ENCODE assay signal across 10 mouse cellular contexts in genomic region chr2:129893231-129893630, GRCm38 (mm10).
DNase-seq lines count a peak whose midpoint lies in the region; ATAC-seq and TF ChIP-seq lines count a peak whose summit lies in the region.
"Had no signal": no experiment of that assay in that cellular context is flagged by ENCODE, and none has a peak within 500 bp of the region (broad histone marks: within the 10 kb centered on the region; RNA-seq: fewer than 3 reads in every experiment).

No protein-coding gene starts in this region.

- TF ChIP-seq POLR2A in brain, embryonic 14.5 days (IDR thresholded peaks at IDR 0.05; ENCODE audit: borderline replicate concordance, extremely low read depth, insufficient read depth, insufficient read length, poor library complexity, severe bottlenecking): no peak

- no peaks in the 10 kb centered on the region for H3K9me3 ChIP-seq in kidney, embryonic 16.5 days (ENCODE audit: low read length)
- 0 out of 2 replicates have a peak, but pooled peaks cover 3% of the 10 kb centered on the region for H3K9me3 ChIP-seq in lung, postnatal 0 days (ENCODE audit: low read length)
- H3K9me3 ChIP-seq: midbrain, embryonic 12.5 days had no signal

- no peaks in the 10 kb centered on the region for H3K27me3 ChIP-seq in kidney, embryonic 16.5 days (ENCODE audit: insufficient read depth, low read length)
- H3K27me3 ChIP-seq in lung, postnatal 0 days (replicated peaks; ENCODE audit: insufficient read depth, low read length): no peaks in the 10 kb centered on the region
- H3K27me3 ChIP-seq: midbrain, embryonic 12.5 days had no signal

- peak; percentile 10 for DNase-seq in adrenal gland, adult 2 months
- DNase-seq in adrenal gland, adult 18-20 months (ENCODE audit: low spot score in 2 of 2): no peak
- peak; percentile 9 for DNase-seq in kidney, postnatal 14 days
- DNase-seq in brain, embryonic 14.5 days (ENCODE audit: low read depth): peak; percentile 59
- DNase-seq in lung, postnatal 0 days (ENCODE audit: low spot score): peak; percentile 47
- DNase-seq in urinary bladder, postnatal 14 days (ENCODE audit: low spot score): no peak
- DNase-seq in embryo, embryonic 10 days (ENCODE audit: low spot score): no peak

- no peak for ATAC-seq in kidney, embryonic 16.5 days (ENCODE audit: low FRiP score, low TSS enrichment)
- no peak for ATAC-seq in lung, postnatal 0 days

- H3K4me2 ChIP-seq in kidney, embryonic 16.5 days (replicated peaks; ENCODE audit: low read depth, low read length): no peak overlapping the region
- H3K4me2 ChIP-seq in lung, postnatal 0 days (replicated peaks; ENCODE audit: low read depth, low read length): no peak overlapping the region
- H3K4me2 ChIP-seq: midbrain, embryonic 12.5 days had no signal

- TF ChIP-seq EP300 in lung, postnatal 0 days (IDR thresholded peaks at IDR 0.05): no peak

- no peaks in the 10 kb centered on the region for H3K4me1 ChIP-seq in kidney, embryonic 16.5 days (ENCODE audit: insufficient read depth, low read length)
- H3K4me1 ChIP-seq in lung, postnatal 0 days (ENCODE audit: insufficient read depth, low read depth, low read length): no peaks in the 10 kb centered on the region
- H3K4me1 ChIP-seq: midbrain, embryonic 12.5 days had no signal

- no peak overlapping the region for H3K4me3 ChIP-seq in kidney, embryonic 16.5 days (ENCODE audit: low read length)
- no peak overlapping the region for H3K4me3 ChIP-seq in lung, postnatal 0 days (ENCODE audit: low read depth, low read length)
- H3K4me3 ChIP-seq: erythroblast, embryonic 14.5 days; midbrain, embryonic 12.5 days had no signal

- 62% methylated on average over 7 of the region's 7 CpGs for WGBS in kidney, embryonic 16.5 days
- WGBS in lung, postnatal 0 days: 55% methylated on average over 7 of the region's 7 CpGs

- no peaks in the 10 kb centered on the region for H3K36me3 ChIP-seq in kidney, embryonic 16.5 days (ENCODE audit: insufficient read depth, low read length)
- no peaks in the 10 kb centered on the region for H3K36me3 ChIP-seq in lung, postnatal 0 days (ENCODE audit: insufficient read depth, low read length)
- H3K36me3 ChIP-seq: midbrain, embryonic 12.5 days had no signal

- H3K9ac ChIP-seq in kidney, embryonic 16.5 days (replicated peaks; ENCODE audit: low read length): no peak overlapping the region
- H3K9ac ChIP-seq in lung, postnatal 0 days (replicated peaks; ENCODE audit: low read depth): no peak overlapping the region
- H3K9ac ChIP-seq: midbrain, embryonic 12.5 days had no signal

- no peak for TF ChIP-seq CTCF in brain, embryonic 14.5 days (IDR thresholded peaks at IDR 0.05; ENCODE audit: borderline replicate concordance, extremely low read depth, insufficient read depth, insufficient read length)
- TF ChIP-seq CTCF in lung, postnatal 0 days (IDR thresholded peaks at IDR 0.05): no peak

- no peak overlapping the region for H3K27ac ChIP-seq in kidney, embryonic 16.5 days (ENCODE audit: low read length)
- H3K27ac ChIP-seq in lung, postnatal 0 days (ENCODE audit: low read length): no peak overlapping the region
- H3K27ac ChIP-seq: midbrain, embryonic 12.5 days had no signal

Comparison
In these comparisons a context has a peak if more than half of its experiments do, and no peak if none do; other contexts are left out.
1. DNase-seq: peak in adrenal gland, adult 2 months (single experiment), kidney, postnatal 14 days (single experiment), brain, embryonic 14.5 days (single experiment) and lung, postnatal 0 days (single experiment); none in adrenal gland, adult 18-20 months (0 of 2), urinary bladder, postnatal 14 days (single experiment) and embryo, embryonic 10 days (single experiment).